Mouse (Mus musculus): ENCODE measurements around the gene Il27ra.

The Il27ra gene

GRCm38 (mm10) chr8:84065457-84066072 lies 23.2 kb upstream of the Il27ra start:
- no peak for DNase-seq

GRCm38 (mm10) chr8:84065037-84065436 lies 22.6 kb upstream of the Il27ra start, which contains the start of gene Gm10643:
Gm10643 (minus strand) TSS chr8:84065137.
- no peak for DNase-seq

DNA sequence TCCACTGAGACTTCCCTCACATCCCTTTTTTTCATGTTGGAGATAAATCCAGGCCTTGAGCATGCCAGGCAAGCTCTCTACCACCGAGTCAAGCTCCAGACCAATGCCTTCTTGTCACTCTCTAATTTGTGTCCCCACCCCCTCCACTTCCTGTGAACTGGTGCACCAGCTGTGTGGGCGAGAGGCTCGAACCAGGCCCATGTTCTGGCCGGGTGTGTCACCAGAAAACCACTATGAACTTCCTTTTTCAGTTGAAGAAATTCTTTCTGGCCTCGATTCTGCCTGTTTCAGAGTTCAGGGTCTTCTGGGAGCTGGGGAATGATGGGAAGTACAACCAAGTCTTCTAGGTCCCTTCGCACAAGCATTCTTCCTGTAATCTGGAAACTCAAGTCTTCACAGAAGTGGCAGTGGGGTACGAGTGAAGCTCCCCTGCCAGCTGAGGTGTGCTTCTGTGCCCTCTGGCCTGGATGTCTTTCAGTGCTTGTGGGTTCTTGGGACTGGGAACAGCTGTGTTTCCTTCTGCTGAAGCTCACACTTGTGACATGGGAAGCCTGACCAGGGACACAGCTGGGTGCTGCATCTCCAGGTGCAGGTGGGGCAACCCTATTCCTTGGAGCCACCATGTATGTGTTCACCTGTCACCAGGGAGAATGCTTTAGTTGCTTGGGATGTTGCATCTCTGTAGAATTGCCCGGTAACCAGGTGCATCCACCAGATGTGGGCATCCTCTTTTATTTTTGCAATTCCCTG lies 21.6 kb upstream of the Il27ra start:
- no peak for DNase-seq

GRCm38 (mm10) chr8:84060245-84060644 lies 17.9 kb upstream of the Il27ra start:
- DNase-seq = no peak

DNA sequence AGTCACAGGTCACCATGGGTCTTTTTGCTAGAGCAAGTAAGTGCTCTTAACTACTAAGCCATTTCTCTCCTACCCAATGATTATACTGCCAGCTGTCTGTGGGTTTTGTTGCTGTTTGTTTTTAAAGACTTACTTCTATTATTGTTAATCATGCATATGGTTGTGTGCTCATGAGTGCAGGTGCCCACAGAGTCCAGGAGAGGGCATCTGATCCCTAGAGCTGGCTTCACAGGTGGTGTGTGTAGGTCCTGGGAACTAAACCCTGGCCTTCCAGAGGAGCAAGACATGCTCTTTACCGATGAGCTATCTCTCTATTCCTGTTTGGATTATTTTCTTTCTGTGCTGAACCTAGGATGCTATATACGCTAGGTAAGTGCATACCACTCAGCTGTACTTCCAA lies 16.8 kb upstream of the Il27ra start:
- DNase-seq = no peak

DNA sequence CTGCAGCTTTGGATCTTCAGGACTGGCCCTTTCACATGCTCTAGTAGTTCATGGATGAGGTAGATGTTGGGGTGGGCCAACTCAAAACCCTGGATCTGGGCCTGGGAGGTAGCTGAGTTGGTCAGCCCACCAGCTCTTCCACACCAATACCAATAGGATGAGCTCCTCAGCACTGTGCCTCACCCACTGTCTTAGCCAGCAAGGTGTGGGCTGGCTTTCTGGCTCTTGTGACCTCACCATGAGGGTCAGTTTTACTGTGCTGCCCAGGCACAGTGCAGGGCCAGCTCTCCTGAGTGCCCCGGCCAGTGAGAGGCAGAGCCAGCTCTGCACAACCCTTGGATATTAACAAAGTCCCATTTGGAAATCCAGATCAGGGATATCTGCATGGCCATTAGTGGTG lies 15.4 kb upstream of the Il27ra start:
- no peak for DNase-seq

DNA sequence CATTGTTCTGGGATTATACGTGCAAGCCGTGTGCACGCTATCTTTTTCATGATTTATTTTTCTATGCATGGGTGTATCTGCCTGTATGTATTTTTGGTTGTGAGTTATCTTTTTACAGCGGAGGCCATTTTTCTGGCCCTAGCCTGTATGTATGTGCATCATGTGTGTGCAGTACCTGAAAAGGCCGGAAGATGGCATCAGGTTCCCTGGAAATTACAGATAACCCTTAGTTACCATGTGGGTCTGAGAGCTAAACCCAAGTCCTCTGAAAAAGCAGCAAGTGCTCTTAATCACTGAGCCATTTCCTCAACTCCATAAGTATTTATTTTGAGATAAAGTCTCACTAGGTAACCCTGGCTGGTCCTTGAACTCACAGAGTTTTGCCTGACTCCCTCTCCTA lies 10.8 kb upstream of the Il27ra start:
- no peak for DNase-seq

GRCm38 (mm10) chr8:84052746-84053145 lies 10.4 kb upstream of the Il27ra start:
- no peak for DNase-seq

DNA sequence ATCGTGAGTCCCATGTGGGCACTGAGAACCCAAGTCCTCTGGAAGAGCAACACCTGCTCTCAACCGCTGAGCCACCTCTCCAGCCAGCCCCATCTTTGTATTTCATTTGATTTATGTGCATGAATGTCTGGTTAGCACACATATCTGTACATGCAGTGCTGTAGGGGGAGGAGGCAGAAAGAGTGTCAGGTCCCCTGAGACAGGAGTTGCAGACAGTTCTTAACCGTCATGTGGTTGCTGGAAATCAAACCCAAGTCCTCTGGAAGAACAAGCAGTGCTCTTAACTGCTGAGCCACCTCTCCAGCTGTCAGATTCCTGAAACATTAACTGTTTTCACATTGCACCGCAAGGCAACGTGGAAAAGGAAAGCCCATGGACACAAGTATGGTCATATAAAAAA lies 5.8 kb upstream of the Il27ra start:
- no peak for DNase-seq

- no peak for DNase-seq
Observed at GRCm38 (mm10) chr8:84046505-84046904, 4.1 kb upstream of the Il27ra start.

- DNase-seq = no peak
Observed at GRCm38 (mm10) chr8:84044900-84045299, 2.5 kb upstream of the Il27ra start, which contains the start of gene Rln3. Rln3 (minus strand) TSS chr8:84045000.

- DNase-seq = no peak
Observed at GRCm38 (mm10) chr8:84044103-84044502, 1.7 kb upstream of the Il27ra start.

DNA sequence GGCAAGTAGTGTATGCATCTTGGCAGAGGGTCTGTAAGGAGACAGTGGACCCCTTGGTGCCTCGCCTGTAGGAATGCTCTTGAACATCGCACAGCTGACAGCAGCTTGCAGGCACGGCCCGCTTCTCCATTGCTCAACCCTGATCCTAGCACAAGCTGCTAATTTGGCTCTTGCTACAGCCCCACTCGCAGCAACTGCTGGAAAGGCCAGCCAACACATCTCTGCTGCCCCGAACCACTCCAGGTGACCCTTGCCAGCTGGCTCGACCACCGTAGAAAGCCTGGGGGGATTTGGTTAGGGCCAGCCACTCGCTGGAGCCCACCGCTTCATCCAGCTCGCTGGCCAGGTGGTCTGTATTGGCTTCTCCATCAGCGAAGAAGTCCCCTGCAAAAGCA lies 556 bp upstream of the Il27ra start:
- DNase-seq = no peak

DNA sequence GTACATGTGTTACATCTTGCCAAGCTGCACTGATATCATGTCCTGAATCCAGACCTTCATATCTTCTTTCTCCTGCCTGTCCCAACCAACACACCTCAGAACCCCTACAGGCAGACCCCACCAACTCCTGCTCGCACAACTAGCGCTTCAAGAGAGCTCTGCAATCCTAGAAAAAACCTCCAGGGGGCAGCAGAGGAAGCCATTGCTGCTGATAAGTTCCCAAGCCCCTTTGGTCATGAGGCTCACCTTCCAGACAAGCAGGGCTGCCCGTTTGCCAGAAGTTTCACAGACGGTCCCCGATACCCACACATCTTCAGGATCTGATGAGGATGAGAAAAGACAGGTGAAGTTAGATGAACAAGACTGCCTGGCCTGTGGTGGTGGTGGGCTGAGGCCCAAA lies 3.3 kb downstream of the Il27ra start:
- peak; percentile 90 for DNase-seq

DNA sequence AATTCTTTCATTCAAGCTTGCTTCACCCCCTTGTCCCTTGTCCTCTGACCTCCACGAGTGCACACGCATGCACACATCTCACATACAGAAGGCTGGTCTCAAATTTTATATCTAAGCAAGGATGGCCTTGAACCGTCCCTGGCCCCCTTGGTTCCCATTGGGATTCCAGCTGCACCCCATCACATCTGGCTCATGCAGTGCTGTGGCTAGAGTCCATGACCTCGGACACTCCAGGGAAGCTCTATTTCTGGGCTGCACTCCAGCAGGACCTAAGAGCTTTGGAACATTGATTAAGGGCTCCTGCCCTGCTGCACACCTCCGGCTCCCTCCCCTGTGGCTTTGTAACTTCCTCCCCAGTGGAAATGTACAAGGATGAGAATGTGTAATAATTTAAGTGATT lies 4.4 kb downstream of the Il27ra start:
- no peak for DNase-seq

DNA sequence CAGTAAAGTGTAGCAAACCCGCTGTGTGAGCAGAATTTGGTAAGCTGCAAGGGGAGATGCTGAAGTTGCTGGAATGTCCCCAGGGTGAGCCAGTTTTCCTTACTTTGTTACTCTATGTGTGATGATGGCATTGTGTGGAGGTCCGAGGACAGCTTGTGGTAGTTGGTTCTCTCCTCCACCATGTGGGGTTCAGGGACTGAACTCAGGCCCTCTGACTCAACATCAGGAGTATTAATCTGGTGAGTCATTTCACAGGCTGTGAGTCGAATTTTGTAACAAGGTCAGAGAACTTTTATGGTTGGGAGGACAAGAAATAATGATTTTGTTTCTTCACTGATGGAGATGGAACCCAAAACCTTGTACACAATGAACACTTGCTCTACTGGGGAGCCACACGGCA lies 9.6 kb downstream of the Il27ra start:
- no peak for DNase-seq

- no peak for DNase-seq
Observed at GRCm38 (mm10) chr8:84029272-84029671, 13.1 kb downstream of the Il27ra start.

DNA sequence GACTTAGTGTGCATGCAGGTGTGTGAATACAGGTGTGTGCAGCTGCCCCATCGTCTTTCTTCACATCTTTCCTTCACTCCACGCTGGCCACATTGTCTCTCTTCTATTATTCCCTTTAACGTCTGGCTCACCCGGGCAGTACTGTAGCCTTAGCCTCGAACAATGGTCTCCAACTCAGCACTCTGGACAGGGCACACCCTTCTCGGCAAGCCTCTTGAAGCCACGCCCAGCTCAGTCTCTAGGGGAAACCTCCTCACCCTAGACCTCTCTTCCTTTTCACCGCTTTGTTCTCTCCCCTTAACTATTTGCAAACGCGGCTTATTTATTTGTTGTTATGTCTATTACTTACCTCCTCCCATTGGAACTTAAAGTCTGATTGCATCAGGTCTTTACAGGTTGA lies 14.9 kb downstream of the Il27ra start:
- DNase-seq = no peak

DNA sequence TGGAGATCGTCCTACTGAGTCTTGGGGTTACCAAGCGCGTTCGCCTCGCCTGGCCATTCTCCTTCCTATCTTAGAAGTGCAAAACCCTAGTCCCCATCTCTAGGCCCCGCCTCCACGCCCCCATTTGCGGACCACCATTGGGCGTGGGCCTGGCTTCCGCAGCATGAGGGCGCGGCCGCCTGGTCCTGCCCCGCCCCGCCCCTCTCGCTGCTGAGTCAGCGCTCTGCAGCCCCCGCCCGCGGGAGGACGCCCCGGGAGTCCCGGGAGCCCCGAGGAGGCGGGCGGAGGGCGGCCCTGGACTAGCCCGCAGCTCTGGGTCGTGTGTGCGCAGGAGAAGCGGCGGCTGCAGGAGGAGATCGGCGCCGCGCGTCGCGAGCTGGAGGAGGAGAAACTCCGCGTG lies 16.5 kb downstream of the Il27ra start:
- peak; percentile 84 for DNase-seq

- peak; percentile 74 for DNase-seq
Observed at GRCm38 (mm10) chr8:84024171-84024570, 18.2 kb downstream of the Il27ra start.

GRCm38 (mm10) chr8:84023631-84024030 lies 18.8 kb downstream of the Il27ra start:
- no peak for DNase-seq

DNA sequence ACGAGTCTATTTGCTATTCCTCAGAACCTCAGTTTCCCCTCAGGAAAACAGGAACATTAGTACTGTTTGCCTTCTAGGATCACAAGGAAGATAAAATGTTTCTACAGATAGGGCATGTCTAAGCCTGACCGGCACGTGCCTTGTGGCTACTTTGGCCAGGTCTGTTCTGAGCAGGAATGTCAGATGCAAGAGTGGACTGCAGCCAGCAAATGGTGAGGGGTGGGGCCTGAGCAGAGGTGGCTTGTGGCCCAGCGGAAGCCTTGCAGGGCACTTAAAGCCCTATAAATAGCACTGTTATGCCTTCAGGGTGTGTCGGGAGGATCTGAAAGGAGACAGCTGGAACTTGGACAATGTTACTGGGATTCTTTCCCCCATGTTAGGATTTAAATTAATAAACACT lies 19.3 kb downstream of the Il27ra start:
- no peak for DNase-seq

DNA sequence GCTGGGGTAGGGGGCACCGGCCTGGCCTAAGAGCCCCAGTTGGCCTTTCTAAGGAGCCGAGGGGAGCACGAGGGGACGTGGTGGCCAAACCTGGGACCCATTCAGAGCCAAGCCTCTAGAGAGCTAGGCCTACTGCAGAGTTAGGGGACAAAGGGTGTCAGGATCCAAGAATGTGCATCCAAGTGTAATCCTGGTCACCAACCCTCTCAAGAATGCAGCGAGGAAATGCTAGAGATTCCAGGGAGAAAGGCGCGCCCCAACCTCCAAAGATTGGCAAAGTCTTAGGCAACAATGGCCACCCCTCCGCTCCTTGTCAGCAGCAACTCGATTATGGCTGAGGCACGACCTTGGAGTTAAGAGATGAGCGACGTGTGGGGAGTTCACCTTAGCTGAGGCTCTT lies 20.8 kb downstream of the Il27ra start:
- no peak for DNase-seq

GRCm38 (mm10) chr8:84021096-84021495 lies 21.3 kb downstream of the Il27ra start, which contains the start of gene Palm3:
Palm3 (plus strand) TSS chr8:84021471.
- no peak for DNase-seq

DNA sequence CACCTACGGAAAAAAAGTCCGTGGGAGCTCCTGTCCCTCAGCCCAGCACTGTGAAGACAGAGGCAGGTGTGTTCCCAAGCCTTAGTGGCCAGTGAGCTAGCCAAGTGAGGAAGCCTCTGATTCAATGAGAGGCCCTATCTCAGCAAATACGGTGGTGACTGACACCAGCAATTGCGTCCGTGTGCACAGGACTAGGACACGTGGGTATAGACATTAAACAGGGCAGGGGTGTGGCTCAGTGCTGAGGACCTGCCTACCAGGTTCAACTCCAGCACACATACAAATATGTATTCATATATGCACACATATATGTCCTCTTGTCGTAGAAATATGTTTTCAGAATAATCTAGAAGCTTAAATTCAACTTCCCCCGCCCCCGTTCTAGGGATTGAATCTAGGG lies 22.7 kb downstream of the Il27ra start:
- no peak for DNase-seq
